Mouse (Mus musculus): ENCODE data around the gene Cpeb3.
"Not testable (repeated sequence)": the region's sequence is repeated elsewhere in the genome, so short reads cannot be mapped to it uniquely, and the experiment has no call there.

Gene Cpeb3

DNA sequence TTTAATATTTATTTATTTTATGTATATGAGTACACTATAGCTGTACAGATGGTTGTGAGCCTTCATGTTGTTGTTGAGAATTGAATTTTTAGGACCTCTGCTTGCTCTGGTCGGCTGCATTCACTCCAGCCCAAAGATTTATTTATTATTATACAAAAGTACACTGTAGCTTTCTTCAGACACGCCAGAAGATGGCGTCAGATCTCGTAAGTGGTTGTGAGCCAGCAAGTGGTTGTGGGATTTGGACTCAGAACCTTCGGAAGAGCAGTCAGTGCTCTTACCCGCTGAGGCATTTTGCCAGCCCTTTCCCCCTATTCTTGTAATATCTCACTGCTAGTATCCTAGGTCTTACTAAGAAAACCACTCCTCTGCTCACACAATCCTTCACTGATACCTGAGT lies 126.9 kb downstream of the Cpeb3 start:
- DNase-seq (ENCODE audit: low spot score in 2 of 2): no peak

- DNase-seq (ENCODE audit: low spot score in 2 of 2): no peak
Measured at GRCm38 (mm10) chr19:37079151-37079550, 129.2 kb downstream of the Cpeb3 start.

GRCm38 (mm10) chr19:37078571-37078970 lies 129.8 kb downstream of the Cpeb3 start:
- no peak for DNase-seq (ENCODE audit: low spot score in 2 of 2)

DNA sequence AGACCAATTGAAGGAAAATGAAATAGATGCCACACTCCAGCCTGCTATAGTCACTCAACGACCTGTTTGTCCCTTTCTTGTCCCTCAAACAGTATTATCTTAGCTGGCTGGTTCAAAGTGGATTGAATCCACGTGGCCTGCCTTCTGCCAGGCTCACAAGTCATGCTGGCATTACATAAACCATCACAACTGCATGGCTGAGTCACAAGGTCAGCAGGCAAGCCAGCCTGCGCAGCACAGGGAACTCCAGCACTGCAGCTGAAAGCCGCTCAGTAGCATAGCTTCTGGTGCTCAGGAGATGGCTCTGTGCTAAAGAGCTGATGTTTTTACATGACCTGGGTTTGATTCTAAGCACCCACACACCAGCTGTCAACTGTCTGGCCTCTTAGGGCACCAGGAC lies 130.3 kb downstream of the Cpeb3 start:
- DNase-seq (ENCODE audit: low spot score in 2 of 2): peak; percentile 43 to 51

DNA sequence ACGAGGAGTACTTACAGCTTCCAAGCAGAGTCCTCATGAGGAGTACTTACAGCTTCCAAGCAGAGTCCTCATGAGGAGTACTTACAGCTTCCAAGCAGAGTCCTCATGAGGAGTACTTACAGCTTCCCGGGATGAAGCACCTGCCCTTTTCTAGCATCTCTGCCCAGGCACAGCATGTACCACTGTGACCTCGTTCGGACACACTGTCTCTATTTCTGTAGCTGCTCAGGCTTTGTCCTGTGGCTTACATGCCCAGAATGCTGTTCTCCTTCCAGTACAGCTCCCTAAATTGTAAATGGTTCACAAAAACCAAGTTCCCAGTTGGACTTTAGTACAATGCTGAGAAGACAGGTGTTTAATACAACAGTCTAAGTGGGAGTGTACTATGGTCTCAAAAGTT lies 131.1 kb downstream of the Cpeb3 start:
- DNase-seq (ENCODE audit: low spot score in 2 of 2): not testable (repeated sequence)

DNA sequence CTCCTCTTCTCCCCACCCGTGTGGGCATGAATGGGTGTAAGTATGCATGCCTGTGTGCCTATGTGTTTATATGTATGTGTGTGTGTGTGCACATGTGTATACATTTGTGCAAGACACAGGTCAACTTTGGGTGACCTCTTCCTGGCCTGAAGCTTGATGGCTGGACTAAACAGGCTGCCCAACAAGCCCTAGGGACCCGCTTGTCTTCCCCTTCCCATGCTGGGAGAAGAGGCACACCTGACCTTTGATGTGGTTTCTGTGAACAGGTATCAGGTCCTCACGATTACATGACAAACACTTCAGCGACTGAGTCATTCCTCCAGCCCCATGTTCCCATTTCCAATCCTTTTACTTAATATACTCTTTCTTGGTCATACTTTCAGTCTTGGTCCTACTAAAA lies 131.8 kb downstream of the Cpeb3 start:
- DNase-seq (ENCODE audit: low spot score in 2 of 2): no peak

- DNase-seq (ENCODE audit: low spot score in 2 of 2): no peak
Measured at GRCm38 (mm10) chr19:37076116-37076515, 132.3 kb downstream of the Cpeb3 start.

DNA sequence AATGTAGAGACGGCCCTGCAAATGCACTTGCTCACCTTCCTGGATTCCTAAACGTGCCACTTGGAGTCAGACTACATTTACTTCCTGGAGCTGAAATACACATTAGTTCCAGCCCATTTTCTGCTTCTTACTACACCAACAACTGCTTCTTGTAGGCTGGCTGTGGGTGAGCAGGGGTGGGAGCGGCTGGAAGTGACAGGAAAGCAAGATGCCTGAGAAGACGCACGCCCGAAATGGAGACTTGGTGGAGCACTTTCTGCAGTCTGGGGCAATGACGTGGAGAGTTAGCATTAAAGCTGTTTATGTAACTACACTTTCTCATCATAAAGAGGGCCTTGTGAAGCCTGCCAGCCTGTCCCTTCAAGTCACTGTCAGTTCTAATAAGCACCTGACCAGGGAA lies 132.7 kb downstream of the Cpeb3 start:
- peak; percentile 55 to 68 for DNase-seq (ENCODE audit: low spot score in 2 of 2)

DNA sequence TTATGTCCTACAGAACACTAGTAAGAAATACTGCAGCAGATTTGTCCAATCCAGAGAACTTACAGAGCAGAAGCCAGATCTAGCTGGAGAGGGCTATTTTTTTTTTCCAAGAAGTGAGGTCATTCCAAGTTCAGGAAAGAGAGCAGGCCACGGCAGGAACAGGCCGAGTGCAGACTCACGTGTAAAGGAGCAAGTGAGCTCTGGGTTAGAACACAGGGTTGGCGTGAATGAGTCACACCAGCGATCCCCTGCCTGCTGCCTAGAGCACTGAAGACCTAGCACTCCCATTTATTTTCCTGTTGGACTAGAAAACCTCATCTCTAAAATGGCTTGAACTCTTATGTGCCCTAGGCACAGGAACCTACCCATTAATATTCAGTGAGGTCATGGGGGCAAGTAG lies 133.7 kb downstream of the Cpeb3 start:
- DNase-seq (ENCODE audit: low spot score in 2 of 2): no peak

DNA sequence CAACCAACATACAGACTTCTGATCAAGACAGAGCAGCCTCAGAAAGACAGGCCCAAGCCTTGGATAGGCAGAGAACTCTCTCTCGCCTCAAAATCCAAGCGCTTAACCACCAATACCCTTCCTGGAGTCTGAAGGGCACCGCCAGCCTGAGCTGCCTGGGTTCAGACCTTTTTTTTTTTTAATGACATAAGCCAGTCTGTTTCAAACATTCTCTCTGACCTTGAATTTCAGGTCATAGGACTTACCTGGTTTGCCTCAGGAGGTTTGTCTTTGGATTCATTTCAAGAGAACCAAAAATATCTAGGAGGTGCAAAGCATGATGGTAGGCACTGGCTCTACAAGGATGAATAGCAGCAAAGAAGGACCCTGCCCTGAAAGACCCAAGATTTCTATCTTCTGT lies 134.1 kb downstream of the Cpeb3 start:
- no peak for DNase-seq (ENCODE audit: low spot score in 2 of 2)

DNA sequence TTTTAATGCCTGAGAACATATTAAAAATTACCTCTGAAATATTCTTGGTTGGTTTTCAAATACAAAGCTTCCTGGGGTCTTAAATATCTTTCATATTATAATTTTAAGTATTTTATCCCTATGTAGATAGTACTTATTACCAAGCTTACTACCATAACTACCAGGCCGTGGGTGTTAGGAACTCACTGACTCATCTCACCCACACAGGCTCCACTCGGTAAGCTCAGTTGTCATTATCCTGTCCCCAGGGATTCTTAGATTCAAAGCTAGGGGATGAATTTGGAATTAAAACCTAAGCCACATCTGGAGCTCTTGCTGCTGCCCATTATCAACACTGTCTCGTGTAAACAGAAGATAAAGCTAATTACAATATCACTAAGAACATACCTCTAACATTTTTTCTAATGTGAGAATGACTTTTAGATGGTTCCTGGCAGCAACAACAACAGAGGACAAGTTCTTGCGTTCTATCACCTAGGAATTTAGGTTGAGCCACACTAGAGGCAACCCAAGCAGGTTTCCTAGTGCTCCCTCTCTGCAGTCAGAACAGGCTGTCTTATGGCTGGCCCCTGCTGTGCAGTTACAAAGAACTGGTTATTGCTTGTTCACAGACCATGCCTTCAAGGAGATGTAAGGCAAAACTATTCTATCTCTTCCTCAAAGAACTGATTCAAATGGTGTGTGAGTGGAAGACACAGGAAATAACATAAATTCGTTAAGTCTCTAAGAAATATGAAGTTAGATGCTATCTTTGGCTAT lies 135.4 kb downstream of the Cpeb3 start:
- peak in 1 of 2 experiments; percentile 55 for DNase-seq (ENCODE audit: low spot score in 2 of 2)

GRCm38 (mm10) chr19:37069243-37069642 lies 139.2 kb downstream of the Cpeb3 start:
- no peak for DNase-seq (ENCODE audit: low spot score in 2 of 2)

GRCm38 (mm10) chr19:37060078-37060477 lies 148.3 kb downstream of the Cpeb3 start:
- DNase-seq (ENCODE audit: low spot score in 2 of 2): no peak

DNA sequence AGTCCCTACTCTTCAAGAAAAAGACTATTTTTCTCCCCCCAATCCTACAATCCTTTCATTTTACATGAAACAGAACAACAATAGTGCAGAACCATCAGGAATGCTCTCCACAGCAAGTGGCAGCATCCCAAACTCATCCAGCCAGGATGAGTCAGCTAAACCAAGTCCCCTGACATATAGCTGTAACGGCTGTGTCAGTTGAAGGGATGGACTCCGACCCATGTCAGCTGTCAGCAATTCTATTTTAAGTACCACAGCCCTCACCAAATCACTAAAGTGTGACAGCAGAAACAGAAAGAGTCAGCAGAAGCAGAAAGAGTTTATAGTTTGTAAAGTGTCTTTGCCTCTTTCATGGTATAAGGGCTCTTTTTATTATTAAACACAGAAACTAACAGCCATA lies 148.8 kb downstream of the Cpeb3 start:
- no peak for DNase-seq (ENCODE audit: low spot score in 2 of 2)

DNA sequence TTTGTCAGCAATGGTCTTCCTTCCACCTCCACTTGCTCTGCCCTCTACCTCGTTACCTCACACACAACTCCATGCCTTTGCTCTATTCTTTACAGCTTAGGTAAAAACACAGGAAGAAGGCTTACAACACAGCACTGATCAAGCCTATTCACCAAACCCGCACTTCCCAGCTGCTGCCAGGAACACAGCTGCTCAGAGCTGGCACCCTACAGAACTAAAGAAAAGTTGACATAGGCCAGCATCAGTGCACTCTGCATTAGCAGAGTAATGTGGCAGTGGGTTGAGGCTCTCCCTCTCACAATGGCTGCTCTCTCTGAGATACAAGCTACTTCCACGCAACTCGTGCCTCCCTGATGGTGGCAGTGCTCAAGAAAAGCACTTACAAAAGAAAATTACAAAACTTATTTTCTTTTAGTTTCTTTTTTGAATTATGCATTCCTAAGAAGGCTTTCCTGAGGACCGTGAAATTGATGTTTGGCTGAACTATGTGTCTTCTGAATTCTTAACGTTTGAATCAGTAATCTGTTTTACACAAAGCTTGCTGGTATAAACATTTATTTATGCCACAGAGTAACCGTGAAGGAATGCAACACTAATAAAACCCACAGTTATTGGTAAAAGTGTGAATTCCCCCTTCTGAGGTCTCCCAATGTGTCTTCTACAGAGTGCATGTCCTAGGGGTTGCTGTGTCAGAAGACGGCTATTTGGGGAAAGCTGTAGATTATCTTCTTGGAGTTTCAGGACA lies 151.1 kb downstream of the Cpeb3 start:
- no peak for DNase-seq (ENCODE audit: low spot score in 2 of 2)

GRCm38 (mm10) chr19:37055976-37056556 lies 152.3 kb downstream of the Cpeb3 start:
- DNase-seq (ENCODE audit: low spot score in 2 of 2): peak; percentile 32 to 39

DNA sequence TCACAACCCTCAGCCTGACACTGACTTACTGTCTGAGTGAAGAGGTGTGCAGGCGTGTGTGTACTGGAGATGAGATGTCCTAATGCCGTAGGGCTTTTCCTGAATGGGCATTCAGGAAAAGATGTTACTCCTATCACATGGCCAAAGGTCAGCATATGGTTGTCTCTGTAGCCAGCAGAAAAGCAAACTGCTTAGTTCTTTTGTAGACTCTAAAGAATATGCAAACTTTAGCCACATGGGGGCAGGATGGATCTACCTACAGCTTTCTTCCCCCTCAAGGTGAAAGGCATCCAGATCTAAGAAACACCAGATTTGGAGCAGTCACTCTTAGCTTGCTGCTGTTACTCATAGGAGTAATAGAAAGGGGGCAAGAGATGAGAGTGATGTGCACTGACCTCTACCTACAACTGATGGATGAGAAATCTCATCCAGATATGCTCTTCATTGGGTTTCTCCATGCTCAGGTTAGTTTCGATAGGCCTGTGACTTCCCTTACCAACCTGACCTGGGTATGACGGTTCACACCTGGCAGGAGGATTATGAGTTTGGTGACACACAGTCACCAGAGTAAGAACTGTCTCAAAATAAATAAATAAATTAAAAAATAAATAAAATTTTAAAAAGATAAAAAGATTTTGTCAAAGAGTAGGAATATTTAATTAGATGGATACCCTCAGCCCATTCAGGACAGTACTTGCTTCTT lies 157.6 kb downstream of the Cpeb3 start:
- DNase-seq (ENCODE audit: low spot score in 2 of 2): no peak

DNA sequence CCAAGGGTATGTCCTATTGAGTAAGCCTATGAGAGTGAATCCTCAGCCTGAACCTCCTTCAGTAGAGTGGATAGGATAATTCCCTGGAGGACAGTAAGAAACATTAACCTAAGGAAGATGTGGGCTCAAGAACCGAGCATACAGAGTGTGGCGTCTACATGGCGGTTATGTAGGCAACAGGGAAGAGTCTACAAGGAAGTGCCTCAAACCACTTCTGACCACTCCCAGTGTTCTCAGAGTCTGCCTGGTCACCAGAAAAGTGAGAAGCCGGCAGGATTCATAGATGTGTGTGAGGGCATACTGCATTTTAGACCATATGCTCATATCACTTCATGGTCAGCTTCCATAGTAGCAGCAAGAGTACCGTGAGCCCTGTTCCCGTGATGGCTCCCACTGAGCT lies 159.9 kb downstream of the Cpeb3 start:
- no peak for DNase-seq (ENCODE audit: low spot score in 2 of 2)

DNA sequence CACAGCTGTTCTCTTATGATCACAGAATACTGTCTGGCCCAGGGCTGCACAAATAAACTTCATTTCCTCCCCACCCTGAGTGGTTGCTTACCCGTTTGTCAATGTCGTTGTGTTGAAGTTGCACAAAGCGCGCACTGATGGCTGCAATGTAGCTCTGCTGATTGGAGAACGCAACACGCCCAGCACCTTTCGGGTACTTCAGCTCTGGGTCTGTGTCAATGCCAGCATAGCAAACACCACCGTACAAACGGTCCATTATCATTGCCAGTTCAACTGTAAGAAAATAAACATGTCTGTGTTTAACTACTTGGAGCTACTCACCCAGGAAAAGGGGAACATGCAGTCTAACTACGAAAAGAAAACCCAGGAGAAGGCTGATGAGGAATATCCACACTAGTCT lies 164.0 kb downstream of the Cpeb3 start:
- DNase-seq (ENCODE audit: low spot score in 2 of 2): no peak

- DNase-seq (ENCODE audit: low spot score in 2 of 2): no peak
Measured at GRCm38 (mm10) chr19:37040906-37041305, 167.5 kb downstream of the Cpeb3 start.

DNA sequence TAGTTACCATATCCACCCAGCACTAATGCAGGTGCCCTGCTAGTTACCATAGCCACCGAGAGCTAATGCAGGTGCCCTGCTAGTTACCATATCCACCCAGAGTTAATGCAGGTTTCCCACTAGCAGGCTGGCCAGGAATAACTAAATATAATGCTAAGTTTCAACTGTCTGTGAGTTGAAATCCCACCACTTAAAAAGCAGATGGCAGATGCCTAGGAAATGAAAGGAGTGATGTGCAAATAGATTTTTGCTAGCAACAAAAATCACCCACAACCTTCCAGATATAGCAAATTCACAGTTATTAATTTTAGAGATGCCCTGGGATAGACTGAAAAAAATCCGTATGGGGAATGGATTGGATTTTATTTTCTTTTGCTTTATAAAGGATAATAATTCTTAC lies 176.0 kb downstream of the Cpeb3 start:
- DNase-seq (ENCODE audit: low spot score in 2 of 2): no peak

DNA sequence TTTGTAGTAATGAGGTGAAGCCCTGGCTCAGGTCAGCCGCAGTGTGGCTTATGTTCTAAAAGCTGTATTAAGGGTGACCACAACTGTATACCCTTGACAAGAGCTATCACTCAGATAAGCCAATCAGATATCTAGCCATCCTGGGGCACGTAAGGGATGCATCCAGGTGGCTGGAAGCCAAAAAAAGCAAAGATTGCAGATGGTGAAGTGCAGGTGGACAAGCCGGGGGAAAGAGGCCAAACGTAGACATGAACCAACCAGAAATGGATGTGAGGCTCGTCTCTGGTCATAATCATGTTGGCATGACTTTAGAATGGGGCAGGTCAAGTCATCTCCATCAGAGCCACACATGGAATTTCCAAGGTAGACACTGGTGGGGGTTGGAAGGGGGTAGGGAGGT lies 177.0 kb downstream of the Cpeb3 start:
- DNase-seq (ENCODE audit: low spot score in 2 of 2): no peak

Data from right cerebral cortex, postnatal 36 days (tissue).